Mouse (Mus musculus): ENCODE measurements around the gene Rpl37.

DNA sequence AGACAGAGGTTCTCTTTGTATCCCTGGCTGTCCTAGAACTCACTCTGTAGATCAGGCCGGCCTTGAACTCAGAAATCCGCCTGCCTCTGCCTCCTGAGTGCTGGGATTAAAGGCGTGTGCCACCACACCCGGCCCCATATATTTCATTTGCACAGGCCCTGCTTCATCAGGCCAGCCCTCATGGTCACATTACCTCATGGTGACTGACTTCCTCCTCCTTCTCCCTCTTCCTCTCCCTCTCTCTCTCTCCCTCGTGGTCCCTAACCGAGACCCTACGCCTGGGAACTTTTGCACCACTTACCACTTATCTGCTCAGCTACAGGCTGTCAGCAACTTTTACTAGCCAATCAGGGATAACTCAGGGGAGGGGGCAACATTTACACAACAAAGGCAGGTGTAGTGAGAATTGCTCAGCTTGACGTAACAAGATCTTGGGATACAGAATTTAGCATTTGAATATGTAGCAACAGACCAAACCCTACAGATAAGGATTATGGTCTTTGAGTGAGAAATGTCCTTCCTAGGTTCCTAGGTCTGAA lies 18.6 kb downstream of the Rpl37 start:
- no peak for TF ChIP-seq CTCF (IDR thresholded peaks at IDR 0.05; ENCODE audit: low read depth)
- no peak for TF ChIP-seq EP300 (IDR thresholded peaks at IDR 0.05; ENCODE audit: low read depth)
